Mouse (Mus musculus): ENCODE measurements at regions not wholly inside any gene's neighbourhood (a gene's known extent, or its start where the extent isn't known, plus 50 kb on each side); places are given as distances from the start of the nearest gene placed in this dataset.

- WGBS, result 38% methylated on average over 4 of the region's 4 CpGs
- H3K4me3 ChIP-seq (replicated peaks; ENCODE audit: insufficient read depth, low read depth, low read length), result no peak overlapping the region
Observed at GRCm38 (mm10) chr4:73488297-73489049, 83.6 kb upstream of the Gm11487 start.

GRCm38 (mm10) chr4:73467982-73468565, 63.2 kb upstream of the Gm11487 start:
- no peak for TF ChIP-seq CTCF (IDR thresholded peaks at IDR 0.05; ENCODE audit: borderline replicate concordance, insufficient read depth, low read depth, low read length)
- TF ChIP-seq POLR2A (IDR thresholded peaks at IDR 0.05; ENCODE audit: borderline replicate concordance, insufficient read depth, low read length), result no peak
- Histone ChIP-seq H3K4me3 (replicated peaks; ENCODE audit: insufficient read depth, low read depth, low read length) (no peak overlapping the region), H3K27me3 (ENCODE audit: control insufficient read depth, insufficient read depth, low read length) (no peaks in the 10 kb centered on the region), H3K4me1 (ENCODE audit: control insufficient read depth, insufficient read depth, low read length) (no peaks in the 10 kb centered on the region), H3K27ac (ENCODE audit: insufficient read depth, low read length) (no peak overlapping the region)
- no peak for DNase-seq
- WGBS, result 85% methylated on average over 1 of the region's 1 CpGs

More at GRCm38 (mm10) chr4:73488297-73489049, 83.6 kb upstream of the Gm11487 start:
- TF ChIP-seq CTCF (IDR thresholded peaks at IDR 0.05; ENCODE audit: borderline replicate concordance, insufficient read depth, low read depth, low read length) (no peak), POLR2A (IDR thresholded peaks at IDR 0.05; ENCODE audit: borderline replicate concordance, insufficient read depth, low read length) (no peak)
- no peak overlapping the region for H3K27ac ChIP-seq (ENCODE audit: insufficient read depth, low read length)
- no peaks in the 10 kb centered on the region for H3K4me1 ChIP-seq (ENCODE audit: control insufficient read depth, insufficient read depth, low read length)
- DNase-seq, result no peak
- no peaks in the 10 kb centered on the region for H3K27me3 ChIP-seq (ENCODE audit: control insufficient read depth, insufficient read depth, low read length)

All from cerebellum, adult 2 months (tissue).